ENCODE assay signal across 9 mouse cellular contexts in genomic region chr7:16153522-16153921, GRCm38 (mm10). TPM values are rescaled to one million over a fixed set of nuclear protein-coding genes. Genes with fewer than 3 reads are reported as not detected.
DNase-seq lines count a peak whose midpoint lies in the region; ATAC-seq and TF ChIP-seq lines count a peak whose summit lies in the region.
"Had no signal": no experiment of that assay in that cellular context is flagged by ENCODE, and none has a peak within 500 bp of the region (broad histone marks: within the 10 kb centered on the region; RNA-seq: fewer than 3 reads in every experiment).

No protein-coding gene starts in this region.

- H3K36me3 ChIP-seq in liver, embryonic 11.5 days (ENCODE audit: control insufficient read depth, insufficient read depth, low read length) = no peaks in the 10 kb centered on the region
- H3K36me3 ChIP-seq in embryonic facial prominence, embryonic 10.5 days (replicated peaks) = no peaks in the 10 kb centered on the region; the same call in 1 of the 2 replicates
- H3K36me3 ChIP-seq in hindbrain, postnatal 0 days (ENCODE audit: insufficient read depth, low read length) = peaks cover 6% of the 10 kb centered on the region; the same call in 1 of the 2 replicates
- H3K36me3 ChIP-seq in limb, embryonic 12.5 days = no peaks in the 10 kb centered on the region
- peaks cover 6% of the 10 kb centered on the region for H3K36me3 ChIP-seq in midbrain, postnatal 0 days (ENCODE audit: insufficient read depth, low read length)
- H3K36me3 ChIP-seq: embryonic facial prominence, embryonic 15.5 days had no signal

- H3K9me3 ChIP-seq in liver, embryonic 11.5 days (ENCODE audit: control insufficient read depth, low read length) = no peaks in the 10 kb centered on the region
- no peaks in the 10 kb centered on the region for H3K9me3 ChIP-seq in embryonic facial prominence, embryonic 10.5 days
- no peaks in the 10 kb centered on the region for H3K9me3 ChIP-seq in hindbrain, postnatal 0 days (ENCODE audit: low read length)
- no peaks in the 10 kb centered on the region for H3K9me3 ChIP-seq in limb, embryonic 12.5 days
- no peaks in the 10 kb centered on the region for H3K9me3 ChIP-seq in midbrain, postnatal 0 days (ENCODE audit: low read length)
- H3K9me3 ChIP-seq: embryonic facial prominence, embryonic 15.5 days had no signal

- H3K4me2 ChIP-seq in liver, embryonic 11.5 days = no peak overlapping the region
- no peak overlapping the region for H3K4me2 ChIP-seq in hindbrain, postnatal 0 days (ENCODE audit: low read depth, low read length)
- no peak overlapping the region for H3K4me2 ChIP-seq in limb, embryonic 12.5 days
- no peak overlapping the region for H3K4me2 ChIP-seq in midbrain, postnatal 0 days (ENCODE audit: low read depth, low read length, poor library complexity, severe bottlenecking)
- H3K4me2 ChIP-seq: embryonic facial prominence, embryonic 15.5 days had no signal

- ATAC-seq in liver, embryonic 11.5 days (replicated peaks; ENCODE audit: low FRiP score) = no peak; the same call in 1 of the 2 replicates
- ATAC-seq in activated CD4-positive, CD25-positive, alpha-beta regulatory T cell, adult 4 months = peak; percentile 69
- peak; percentile 87 for ATAC-seq in hindbrain, postnatal 0 days
- ATAC-seq in limb, embryonic 12.5 days (ENCODE audit: insufficient number of reproducible peaks, insufficient read depth, low FRiP score, low TSS enrichment, low read depth) = peak; percentile 60; the same call in 1 of the 2 replicates
- peak; percentile 76 for ATAC-seq in midbrain, postnatal 0 days (ENCODE audit: low FRiP score)

- H3K9ac ChIP-seq in liver, embryonic 11.5 days (ENCODE audit: low read depth, low read length) = no peak overlapping the region
- no peak overlapping the region for H3K9ac ChIP-seq in hindbrain, postnatal 0 days (replicated peaks; ENCODE audit: low read length)
- no peak overlapping the region for H3K9ac ChIP-seq in limb, embryonic 12.5 days (replicated peaks)
- H3K9ac ChIP-seq in midbrain, postnatal 0 days (replicated peaks; ENCODE audit: low read length, poor library complexity, severe bottlenecking) = no peak overlapping the region
- H3K9ac ChIP-seq: embryonic facial prominence, embryonic 15.5 days had no signal

- no peak overlapping the region for H3K27ac ChIP-seq in liver, embryonic 11.5 days (ENCODE audit: low read depth, low read length)
- no peak overlapping the region for H3K27ac ChIP-seq in embryonic facial prominence, embryonic 10.5 days (replicated peaks)
- no peak overlapping the region for H3K27ac ChIP-seq in hindbrain, postnatal 0 days
- H3K27ac ChIP-seq in limb, embryonic 12.5 days = no peak overlapping the region
- H3K27ac ChIP-seq in midbrain, postnatal 0 days (ENCODE audit: low read depth, low read length) = no peak overlapping the region; the same call in 1 of the 2 replicates
- H3K27ac ChIP-seq: embryonic facial prominence, embryonic 15.5 days had no signal

- 18% methylated on average over 10 of the region's 10 CpGs for WGBS in liver, embryonic 11.5 days
- WGBS in embryonic facial prominence, embryonic 10.5 days = 20% methylated on average over 10 of the region's 10 CpGs
- 15% methylated on average over 10 of the region's 10 CpGs for WGBS in hindbrain, postnatal 0 days
- 17% methylated on average over 10 of the region's 10 CpGs for WGBS in limb, embryonic 12.5 days
- WGBS in midbrain, postnatal 0 days = 17% methylated on average over 10 of the region's 10 CpGs

- H3K27me3 ChIP-seq in liver, embryonic 11.5 days (replicated peaks; ENCODE audit: control insufficient read depth, insufficient read depth, low read length) = peaks cover 11% of the 10 kb centered on the region
- peaks cover 17% of the 10 kb centered on the region for H3K27me3 ChIP-seq in embryonic facial prominence, embryonic 10.5 days (replicated peaks; ENCODE audit: low read depth, poor library complexity, severe bottlenecking)
- no peaks in the 10 kb centered on the region for H3K27me3 ChIP-seq in hindbrain, postnatal 0 days (ENCODE audit: insufficient read depth, low read length)
- H3K27me3 ChIP-seq in limb, embryonic 12.5 days = peaks cover 17% of the 10 kb centered on the region
- no peaks in the 10 kb centered on the region for H3K27me3 ChIP-seq in midbrain, postnatal 0 days (ENCODE audit: insufficient read depth, low read length)

- peak; percentile 89 for TF ChIP-seq CTCF in hindbrain, postnatal 0 days (IDR thresholded peaks at IDR 0.05; ENCODE audit: low read depth)
- TF ChIP-seq CTCF in midbrain, postnatal 0 days (IDR thresholded peaks at IDR 0.05) = peak; percentile 89

- H3K4me3 ChIP-seq in liver, embryonic 11.5 days (ENCODE audit: low read depth, low read length) = no peak overlapping the region
- no peak overlapping the region for H3K4me3 ChIP-seq in embryonic facial prominence, embryonic 10.5 days
- no peak overlapping the region for H3K4me3 ChIP-seq in hindbrain, postnatal 0 days (ENCODE audit: low read length)
- no peak overlapping the region for H3K4me3 ChIP-seq in limb, embryonic 12.5 days (replicated peaks)
- no peak overlapping the region for H3K4me3 ChIP-seq in midbrain, postnatal 0 days (ENCODE audit: low read depth, low read length)
- H3K4me3 ChIP-seq: embryonic facial prominence, embryonic 15.5 days had no signal

- no peaks in the 10 kb centered on the region for H3K4me1 ChIP-seq in liver, embryonic 11.5 days (replicated peaks; ENCODE audit: control insufficient read depth, insufficient read depth, low read length)
- H3K4me1 ChIP-seq in embryonic facial prominence, embryonic 10.5 days = peaks cover under 1% of the 10 kb centered on the region; the same call in 1 of the 2 replicates
- H3K4me1 ChIP-seq in hindbrain, postnatal 0 days (ENCODE audit: insufficient read depth, low read length) = no peaks in the 10 kb centered on the region
- no peaks in the 10 kb centered on the region for H3K4me1 ChIP-seq in limb, embryonic 12.5 days (replicated peaks)
- H3K4me1 ChIP-seq in midbrain, postnatal 0 days (ENCODE audit: insufficient read depth, low read length) = no peaks in the 10 kb centered on the region

- peak; percentile 53 for DNase-seq in liver
- DNase-seq in liver, embryonic 11.5 days (ENCODE audit: low spot score) = no peak
- peak; percentile 67 for DNase-seq in embryonic facial prominence, embryonic 10.5 days (ENCODE audit: low spot score)
- DNase-seq in hindbrain, postnatal 0 days (ENCODE audit: low spot score) = peak; percentile 82
- DNase-seq in midbrain, postnatal 0 days (ENCODE audit: low spot score) = peak; percentile 81
- DNase-seq in thymus, postnatal 25 days = peak; percentile 42

RNA-seq across cellular contexts. Expression of gene Meis3, which starts 21.4 kb away (rescaled TPM):
- 14.2 and 17.7 TPM in 2 replicates for polyA plus RNA-seq in liver, embryonic 11.5 days (2014; fragmentation: Nextera tagmentation; extraction: Ambion mirVana)
- 10 to 100 TPM; 11.0 to 17.9 TPM for polyA plus RNA-seq in activated CD4-positive, CD25-positive, alpha-beta regulatory T cell, adult 4 months (2017; shearing (Covaris generic))
- 55.5 and 67.7 TPM in 2 replicates for polyA plus RNA-seq in embryonic facial prominence, embryonic 10.5 days (2016; fragmentation: Nextera tagmentation; extraction: Ambion mirVana)
- total RNA-seq in hindbrain, postnatal 0 days (2014; rRNA removed) = 76.6 and 81.3 TPM in 2 replicates
- polyA plus RNA-seq in hindbrain, postnatal 0 days (2015; fragmentation: Nextera tagmentation; extraction: Ambion mirVana) = 77.5 and 84.6 TPM in 2 replicates
- 7.7 and 9.4 TPM in 2 replicates for polyA plus RNA-seq in limb, embryonic 12.5 days (2016; fragmentation: Nextera tagmentation; extraction: Ambion mirVana)
- 93.8 and 111 TPM in 2 replicates for total RNA-seq in midbrain, postnatal 0 days (2014; rRNA removed)
- polyA plus RNA-seq in midbrain, postnatal 0 days (2015; fragmentation: Nextera tagmentation; extraction: Ambion mirVana) = 106 TPM in 2 replicates

RNA-seq across cellular contexts. Expression of gene Slc8a2, which starts 23.9 kb away (rescaled TPM):
- polyA plus RNA-seq in liver, embryonic 11.5 days (2014; fragmentation: Nextera tagmentation; extraction: Ambion mirVana) = 0.07 and 0.18 TPM in 2 replicates
- not detected for polyA plus RNA-seq in activated CD4-positive, CD25-positive, alpha-beta regulatory T cell, adult 4 months (2017; shearing (Covaris generic))
- 0.16 and 0.20 TPM in 2 replicates for polyA plus RNA-seq in embryonic facial prominence, embryonic 10.5 days (2016; fragmentation: Nextera tagmentation; extraction: Ambion mirVana)
- 78.6 and 79.4 TPM in 2 replicates for total RNA-seq in hindbrain, postnatal 0 days (2014; rRNA removed)
- polyA plus RNA-seq in hindbrain, postnatal 0 days (2015; fragmentation: Nextera tagmentation; extraction: Ambion mirVana) = 1.2 TPM in 2 replicates
- polyA plus RNA-seq in limb, embryonic 12.5 days (2016; fragmentation: Nextera tagmentation; extraction: Ambion mirVana) = 0.18 and 0.20 TPM in 2 replicates
- total RNA-seq in midbrain, postnatal 0 days (2014; rRNA removed) = 64.2 and 76.0 TPM in 2 replicates
- 0.96 and 1.1 TPM in 2 replicates for polyA plus RNA-seq in midbrain, postnatal 0 days (2015; fragmentation: Nextera tagmentation; extraction: Ambion mirVana)

RNA-seq across cellular contexts. Expression of gene Kptn, which starts 33.8 kb away (rescaled TPM):
- 20.2 and 20.7 TPM in 2 replicates for polyA plus RNA-seq in liver, embryonic 11.5 days (2014; fragmentation: Nextera tagmentation; extraction: Ambion mirVana)
- polyA plus RNA-seq in activated CD4-positive, CD25-positive, alpha-beta regulatory T cell, adult 4 months (2017; shearing (Covaris generic)) = 10 to 100 TPM; 18.6 to 21.8 TPM
- 25.8 and 26.7 TPM in 2 replicates for polyA plus RNA-seq in embryonic facial prominence, embryonic 10.5 days (2016; fragmentation: Nextera tagmentation; extraction: Ambion mirVana)
- total RNA-seq in hindbrain, postnatal 0 days (2014; rRNA removed) = 33.3 and 41.7 TPM in 2 replicates
- polyA plus RNA-seq in hindbrain, postnatal 0 days (2015; fragmentation: Nextera tagmentation; extraction: Ambion mirVana) = 33.2 and 35.8 TPM in 2 replicates
- 30.7 and 33.3 TPM in 2 replicates for polyA plus RNA-seq in limb, embryonic 12.5 days (2016; fragmentation: Nextera tagmentation; extraction: Ambion mirVana)
- 42.5 and 44.1 TPM in 2 replicates for total RNA-seq in midbrain, postnatal 0 days (2014; rRNA removed)
- polyA plus RNA-seq in midbrain, postnatal 0 days (2015; fragmentation: Nextera tagmentation; extraction: Ambion mirVana) = 35.9 and 36.7 TPM in 2 replicates

RNA-seq across cellular contexts. Expression of gene Napa, which starts 55.3 kb away (rescaled TPM):
- polyA plus RNA-seq in liver, embryonic 11.5 days (2014; fragmentation: Nextera tagmentation; extraction: Ambion mirVana) = 167 and 174 TPM in 2 replicates
- 100 to 1,000 TPM; 162 to 259 TPM for polyA plus RNA-seq in activated CD4-positive, CD25-positive, alpha-beta regulatory T cell, adult 4 months (2017; shearing (Covaris generic))
- polyA plus RNA-seq in embryonic facial prominence, embryonic 10.5 days (2016; fragmentation: Nextera tagmentation; extraction: Ambion mirVana) = 200 and 202 TPM in 2 replicates
- 413 and 441 TPM in 2 replicates for total RNA-seq in hindbrain, postnatal 0 days (2014; rRNA removed)
- polyA plus RNA-seq in hindbrain, postnatal 0 days (2015; fragmentation: Nextera tagmentation; extraction: Ambion mirVana) = 253 and 256 TPM in 2 replicates
- 181 and 202 TPM in 2 replicates for polyA plus RNA-seq in limb, embryonic 12.5 days (2016; fragmentation: Nextera tagmentation; extraction: Ambion mirVana)
- total RNA-seq in midbrain, postnatal 0 days (2014; rRNA removed) = 375 and 403 TPM in 2 replicates
- 236 and 258 TPM in 2 replicates for polyA plus RNA-seq in midbrain, postnatal 0 days (2015; fragmentation: Nextera tagmentation; extraction: Ambion mirVana)
